Mouse (Mus musculus) liver, embryonic 14.5 days (tissue): ENCODE measurements around the gene Cadm4. TPM values are rescaled to one million over a fixed set of nuclear protein-coding genes. Genes with fewer than 3 reads are reported as not detected.
A peak's percentile ranks its signal among the peaks of the same experiment; 100 is the strongest.

Experiments used
- ATAC-seq: fragments of 200-750 bp; cut with Nextera tagmentation; 2 replicates; pipeline ENCODE4 v1.8.0; 2017; ENCODE audit warnings: moderate number of reproducible peaks, mild to moderate bottlenecking, moderate library complexity; ENCODE audit not compliant: insufficient read depth
- DNase-seq, 3 experiments: peaks; one replicate each; pipeline ENCODE4 v3.0.0-alpha.2; 2012 to 2013; ENCODE audit warnings: low read depth in 3 of 3, low spot score in 3 of 3
- H3K27ac ChIP-seq: fragments of 300-500 bp; sonication (generic); 2 replicates; pipeline ENCODE4 v1.5.1; 2014; ENCODE audit warnings: moderate library complexity, mild to moderate bottlenecking, control low read depth, inconsistent platforms
- H3K27me3 ChIP-seq: fragments of 300-500 bp; sonication (generic); 2 replicates; pipeline ENCODE4 v1.6.1; 2014; ENCODE audit warnings: mild to moderate bottlenecking, low read length, moderate library complexity; ENCODE audit not compliant: control insufficient read depth, insufficient read depth
- H3K36me3 ChIP-seq: fragments of 300-500 bp; sonication (generic); replicated peaks from 2 replicates; pipeline ENCODE4 v1.6.1; 2014; ENCODE audit warnings: low read depth; ENCODE audit not compliant: control insufficient read depth, insufficient read depth
- H3K4me1 ChIP-seq, 2 experiments: fragments of 200-500 bp in 1 of 2; fragments of 300-500 bp in 1 of 2; sonication (generic) in 1 of 2; replicated peaks; 2 replicates each; pipeline ENCODE4 v1.6.1; 2012 to 2014; ENCODE audit warnings: antibody characterized with exemption in 1 of 2, inconsistent platforms in 1 of 2, low read length in 1 of 2; ENCODE audit not compliant: control insufficient read depth in 2 of 2, insufficient read depth in 2 of 2
- H3K4me2 ChIP-seq: fragments of 300-500 bp; sonication (generic); 2 replicates; pipeline ENCODE4 v1.6.1; 2014; ENCODE audit warnings: low read depth, mild to moderate bottlenecking, control low read depth, moderate library complexity
- H3K4me3 ChIP-seq, 2 experiments: fragments of 200-500 bp in 1 of 2; fragments of 300-500 bp in 1 of 2; sonication (generic) in 1 of 2; 2 replicates each; pipeline ENCODE4 v1.5.1; 2012 to 2014; ENCODE audit warnings: low read depth in 2 of 2, low read length in 2 of 2, mild to moderate bottlenecking in 2 of 2, control low read depth in 1 of 2, inconsistent platforms in 1 of 2, moderate library complexity in 1 of 2; ENCODE audit not compliant: insufficient read depth in 1 of 2
- H3K9ac ChIP-seq: fragments of 300-500 bp; sonication (generic); replicated peaks from 2 replicates; pipeline ENCODE4 v1.6.1; 2014; ENCODE audit warnings: mild to moderate bottlenecking, control low read depth, moderate library complexity
- H3K9me3 ChIP-seq: fragments of 300-500 bp; sonication (generic); 2 replicates; pipeline ENCODE4 v1.6.1; 2016; ENCODE audit warnings: low read length, mixed read lengths; ENCODE audit not compliant: control insufficient read depth
- CTCF ChIP-seq: IDR thresholded peaks from 2 replicates; pipeline ENCODE4 v1.5.1; 2016; ENCODE audit warnings: antibody characterized with exemption, low read depth, control low read depth
- EP300 ChIP-seq: IDR thresholded peaks from 2 replicates; pipeline ENCODE4 v1.6.1; 2016; ENCODE audit warnings: antibody characterized with exemption, low read depth
- WGBS: fragments of 180-500 bp; shearing (Covaris S2); extraction: QIAGEN DNeasy Blood & Tissue Kit; methylation state at CpG from one replicate; pipeline ENCODE4 v1.1.7; 2014; ENCODE audit not compliant: insufficient replicate concordance; 5-methylcytosine and 5-hydroxymethylcytosine counted together
- polyA plus RNA-seq, 2 experiments: library from polyadenylated mRNA; depleted of rRNA in 1 of 2; stranded (reverse) in 1 of 2; unstranded in 1 of 2; fragments of >200 nt; fragmentation: Nextera tagmentation in 1 of 2; extraction: Ambion mirVana in 1 of 2; gene quantifications; 2 replicates each; pipeline versions ENCODE4 v1.2.1 to v1.2.3; 2012 to 2014

Cadm4 gene
- polyA plus RNA-seq, 2 experiments, result 0.05 to 0.48 TPM

- peaks cover 6 to 17% of the 10 kb centered on the region in 2 experiments for H3K4me1 ChIP-seq
- peak overlapping the region; percentile 98 for H3K4me2 ChIP-seq
- DNase-seq (no peak), ATAC-seq (no peak)
- H3K4me3 ChIP-seq, result peak overlapping the region; percentile 61 to 97
- TF ChIP-seq CTCF, result no peak
- TF ChIP-seq EP300, result no peak
- H3K27me3 ChIP-seq, result no peaks in the 10 kb centered on the region
- no peaks in the 10 kb centered on the region for H3K9me3 ChIP-seq
- no peak overlapping the region; the same call in 1 of the 2 replicates for H3K27ac ChIP-seq
- H3K36me3 ChIP-seq, result no peaks in the 10 kb centered on the region
- H3K9ac ChIP-seq, result peak overlapping the region; percentile 70
- 34% methylated on average over 11 of the region's 11 CpGs for WGBS
Measured at GRCm38 (mm10) chr7:24529580-24529979, 47.8 kb downstream of the Cadm4 start.

- peak; percentile 95 to 96 (median 96) for DNase-seq
- TF ChIP-seq CTCF, result no peak
- 0 out of 2 replicates have a peak, but pooled peaks have one; percentile 22 for TF ChIP-seq EP300
- under 1% methylated on average over 44 of the region's 44 CpGs for WGBS
Measured at GRCm38 (mm10) chr7:24530062-24530931, 48.5 kb downstream of the Cadm4 start, which contains the start of gene Irgq. Gene Irgq, plus strand, starts transcription at chr7:24530689.

DNA sequence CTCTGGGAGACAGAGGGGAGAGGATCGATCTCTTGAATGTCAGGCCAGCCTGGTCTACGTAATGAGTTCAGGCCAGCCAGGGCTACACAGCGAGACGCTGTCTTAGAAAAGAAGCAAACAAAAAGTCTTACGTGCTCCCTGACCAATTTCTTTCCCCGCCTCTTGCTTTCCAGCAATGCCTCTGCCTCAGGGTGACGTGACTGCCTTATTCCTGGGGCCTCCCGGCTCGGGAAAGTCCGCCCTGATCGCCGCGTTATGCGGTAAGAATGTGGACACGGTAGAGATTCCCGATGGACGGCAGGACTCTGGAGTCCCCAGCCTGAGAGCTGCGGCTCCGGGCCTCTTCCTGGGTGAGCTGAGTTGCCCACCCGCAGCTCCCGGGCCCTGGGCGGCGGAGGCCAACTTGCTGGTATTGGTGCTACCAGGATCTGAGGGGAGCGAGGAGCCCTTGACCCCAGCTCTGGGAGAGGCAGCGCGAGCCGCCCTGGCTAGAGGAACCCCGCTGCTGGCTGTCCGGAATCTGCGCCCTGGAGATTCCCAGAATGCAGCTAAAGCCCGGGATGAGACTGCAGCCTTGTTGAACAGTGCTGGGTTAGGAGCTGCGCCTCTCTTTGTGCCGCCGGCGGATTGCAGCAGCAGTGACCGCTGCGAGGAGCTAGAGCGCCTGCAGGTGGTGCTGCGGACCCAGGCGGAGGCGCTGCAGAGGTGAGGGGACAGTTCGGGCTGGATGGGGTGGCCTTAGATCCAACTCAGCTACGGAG is 49.6 kb downstream of the Cadm4 start:
- Histone ChIP-seq H3K4me3 (peak overlapping the region; percentile 61 to 97), H3K27me3 (no peaks in the 10 kb centered on the region), H3K36me3 (no peaks in the 10 kb centered on the region), H3K27ac (peak overlapping the region; percentile 70), H3K9me3 (no peaks in the 10 kb centered on the region), H3K9ac (peak overlapping the region; percentile 81), H3K4me2 (peak overlapping the region; percentile 98), H3K4me1 (peaks cover 6 to 17% of the 10 kb centered on the region in 2 experiments)
- ATAC-seq (peak; percentile 49), DNase-seq (peak in 1 of 3 experiments; percentile 56)
- 3% methylated on average over 43 of the region's 43 CpGs for WGBS
- TF ChIP-seq CTCF, result peak; percentile 94
- no peak for TF ChIP-seq EP300

More at GRCm38 (mm10) chr7:24530062-24530931, 48.5 kb downstream of the Cadm4 start, which contains the start of gene Irgq:
- ATAC-seq, result peak; percentile 92
- H3K27ac ChIP-seq, result peak within 1 kb of the TSS; percentile 70
- no peaks in the 10 kb centered on the region for H3K36me3 ChIP-seq
- H3K4me1 ChIP-seq, result peaks cover 6 to 17% of the 10 kb centered on the region in 2 experiments
- H3K4me3 ChIP-seq, result peak within 1 kb of the TSS; percentile 61 to 97
- H3K9me3 ChIP-seq, result no peaks in the 10 kb centered on the region
- H3K27me3 ChIP-seq, result no peaks in the 10 kb centered on the region
- H3K4me2 ChIP-seq, result peak within 1 kb of the TSS; percentile 98
- peak within 1 kb of the TSS; percentile 81 for H3K9ac ChIP-seq

DNA sequence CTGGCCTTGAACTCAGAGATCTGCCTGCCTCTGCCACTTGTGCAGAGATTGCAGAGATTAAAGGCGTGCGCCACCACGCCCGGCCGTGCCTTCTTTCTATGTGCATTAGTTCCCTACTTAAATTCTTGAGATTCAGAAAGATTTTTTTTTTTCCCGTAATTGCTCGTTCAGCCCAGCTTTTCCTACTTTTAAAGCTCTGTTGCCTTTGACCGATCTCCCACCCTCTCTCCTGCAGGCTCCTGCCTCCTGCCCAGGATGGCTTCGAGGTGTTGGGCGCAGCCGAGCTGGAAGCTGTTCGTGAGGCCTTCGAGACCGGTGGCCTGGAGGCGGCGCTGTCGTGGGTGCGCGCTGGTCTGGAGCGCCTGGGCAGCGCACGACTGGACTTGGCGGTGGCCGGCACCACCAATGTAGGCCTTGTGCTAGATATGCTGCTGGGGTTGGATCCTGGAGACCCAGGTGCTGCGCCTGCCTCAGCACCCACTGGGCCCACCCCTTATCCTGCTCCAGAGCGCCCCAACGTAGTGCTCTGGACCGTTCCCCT is 51.3 kb downstream of the Cadm4 start:
- Histone ChIP-seq H3K4me2 (no peak overlapping the region), H3K9me3 (no peaks in the 10 kb centered on the region), H3K4me3 (no peak overlapping the region), H3K4me1 (peaks cover 6 to 17% of the 10 kb centered on the region in 2 experiments), H3K27ac (no peak overlapping the region), H3K36me3 (no peaks in the 10 kb centered on the region), H3K9ac (no peak overlapping the region), H3K27me3 (no peaks in the 10 kb centered on the region)
- WGBS, result 89% methylated on average over 28 of the region's 28 CpGs
- ATAC-seq (no peak), DNase-seq (no peak)
- TF ChIP-seq EP300 (no peak), CTCF (no peak)
